Mouse (Mus musculus) liver, embryonic 14.5 days (tissue): ENCODE data around the gene Avil.

Experiments used
- CTCF ChIP-seq: IDR thresholded peaks from 2 replicates; pipeline ENCODE4 v1.5.1; 2016; ENCODE audit warnings: antibody characterized with exemption, low read depth, control low read depth
- EP300 ChIP-seq: IDR thresholded peaks from 2 replicates; pipeline ENCODE4 v1.6.1; 2016; ENCODE audit warnings: antibody characterized with exemption, low read depth

- TF ChIP-seq CTCF = no peak
- TF ChIP-seq EP300 = no peak
Measured at GRCm38 (mm10) chr10:127059174-127059967, 58.9 kb downstream of the Avil start.
